16 mouse cellular contexts compared by ENCODE assay signal in the genomic region with DNA sequence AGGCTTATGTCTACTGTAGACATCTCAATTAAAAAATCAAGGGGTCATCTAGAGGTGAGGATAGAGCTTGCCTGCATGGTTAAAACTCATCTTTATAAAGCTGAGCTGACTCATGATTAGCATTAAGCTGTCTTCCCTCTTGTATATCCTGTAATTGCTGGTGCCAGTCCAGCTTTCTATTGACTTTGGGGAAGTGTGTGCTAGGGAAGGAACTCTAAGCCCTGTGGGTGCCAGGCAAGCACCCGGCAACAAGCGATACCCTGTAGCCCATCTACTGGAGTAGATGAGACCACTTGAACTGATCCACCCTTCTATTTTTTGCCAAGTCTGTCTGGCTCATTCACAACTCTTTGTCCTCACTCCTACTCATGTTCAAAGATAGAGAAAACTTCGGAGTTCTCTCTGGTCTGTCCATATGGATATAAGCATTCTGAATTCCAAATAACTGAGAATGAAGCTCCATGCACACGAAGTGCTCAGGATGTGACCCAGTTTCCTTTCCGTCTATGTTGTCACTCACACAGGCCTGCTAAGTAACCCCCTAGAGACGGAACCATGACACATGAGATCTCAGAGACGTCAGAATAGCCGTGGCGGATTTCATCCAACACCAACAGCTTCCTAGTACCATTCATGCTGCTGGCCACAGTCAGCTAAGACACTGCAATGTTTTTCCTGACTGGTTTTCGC. TPM values are rescaled to one million over a fixed set of nuclear protein-coding genes. Genes with fewer than 3 reads are reported as not detected.
DNase-seq lines count a peak whose midpoint lies in the region; ATAC-seq and TF ChIP-seq lines count a peak whose summit lies in the region.
"Had no signal": no experiment of that assay in that cellular context is flagged by ENCODE, and none has a peak within 500 bp of the region (broad histone marks: within the 10 kb centered on the region; RNA-seq: fewer than 3 reads in every experiment).

No protein-coding gene starts in this region.

- no peak overlapping the region for H3K4me3 ChIP-seq in spleen, adult 2 months (ENCODE audit: extremely low read depth, insufficient read depth, insufficient read length)
- H3K4me3 ChIP-seq: embryonic facial prominence, embryonic 12.5 days; forebrain, embryonic 15.5 days; intestine, embryonic 15.5 days; lung, embryonic 15.5 days; neural tube, embryonic 12.5 days had no signal

- ATAC-seq in granulocyte monocyte progenitor cell, adult 5-6 weeks (replicated peaks; ENCODE audit: poor library complexity, severe bottlenecking), result peak; percentile 66
- ATAC-seq: forebrain, embryonic 15.5 days; intestine, embryonic 15.5 days had no signal

- H3K36me3 ChIP-seq in spleen, adult 2 months (ENCODE audit: control insufficient read depth, insufficient read depth, low read length), result peaks cover 6% of the 10 kb centered on the region
- H3K36me3 ChIP-seq: embryonic facial prominence, embryonic 12.5 days; forebrain, embryonic 15.5 days; intestine, embryonic 15.5 days; lung, embryonic 15.5 days; neural tube, embryonic 12.5 days had no signal

- DNase-seq in left cerebral cortex, adult 18-20 months (ENCODE audit: low spot score in 2 of 2), result peak; percentile 7 to 48
- no peak for DNase-seq in left cerebral cortex, postnatal 10 days (ENCODE audit: extremely low spot score in 1 of 2, low spot score in 2 of 2)
- no peak for DNase-seq in spleen, adult 2 months (ENCODE audit: low read depth in 1 of 2, low spot score in 2 of 2)
- no peak for DNase-seq in spleen, postnatal 4 days (ENCODE audit: low spot score in 2 of 2)
- DNase-seq in urinary bladder, postnatal 36 days (ENCODE audit: low spot score in 2 of 2), result no peak
- no peak for DNase-seq in heart, postnatal 4 days
- DNase-seq: cerebellum, adult 11 months; cerebellum, postnatal 36 days; kidney, postnatal 4 days had no signal

- H3K4me1 ChIP-seq in spleen, adult 2 months (ENCODE audit: control insufficient read depth, insufficient read depth, insufficient read length), result peaks cover 28% of the 10 kb centered on the region
- H3K4me1 ChIP-seq: embryonic facial prominence, embryonic 12.5 days; forebrain, embryonic 15.5 days; intestine, embryonic 15.5 days; neural tube, embryonic 12.5 days had no signal

- WGBS in spleen, adult 2 months, result 46% methylated on average over 10 of the region's 10 CpGs

- TF ChIP-seq POLR2A in spleen, adult 2 months (IDR thresholded peaks at IDR 0.05; ENCODE audit: low read depth, low read length), result no peak

- H3K27ac ChIP-seq in spleen, adult 2 months (ENCODE audit: insufficient read depth, low read length), result peak overlapping the region; percentile 53
- H3K27ac ChIP-seq: embryonic facial prominence, embryonic 12.5 days; forebrain, embryonic 15.5 days; hindbrain, embryonic 14.5 days; intestine, embryonic 15.5 days; lung, embryonic 15.5 days; neural tube, embryonic 12.5 days had no signal

- H3K27me3 ChIP-seq in spleen, adult 2 months (ENCODE audit: control insufficient read depth, insufficient read depth, low read length), result no peaks in the 10 kb centered on the region
- H3K27me3 ChIP-seq: embryonic facial prominence, embryonic 12.5 days; forebrain, embryonic 15.5 days; intestine, embryonic 15.5 days; lung, embryonic 15.5 days; neural tube, embryonic 12.5 days had no signal

- no peak for TF ChIP-seq CTCF in spleen, adult 2 months (IDR thresholded peaks at IDR 0.05; ENCODE audit: extremely low read depth, insufficient read depth, insufficient read length, insufficient replicate concordance)

- intact Hi-C loops in left cerebral cortex, postnatal 10 days (cut with DNase I), result no loop called here

RNA-seq across cellular contexts. Expression of a gene that starts 10.8 kb away (rescaled TPM):
- total RNA-seq in left cerebral cortex, adult 18-20 months (2021), result 1 to 10 TPM; 7.3 to 8.8 TPM
- 1 to 10 TPM; 8.0 to 9.4 TPM for total RNA-seq in left cerebral cortex, postnatal 10 days (2021)
- 44.8 and 49.3 TPM in 2 replicates for polyA plus RNA-seq in spleen, adult 2 months (2012; rRNA removed)
- total RNA-seq in granulocyte monocyte progenitor cell, adult 5-6 weeks (2014; fragmentation: Nextera tagmentation), result 195 and 204 TPM in 2 replicates
- total RNA-seq in granulocyte monocyte progenitor cell, adult 5-6 weeks (2017), result 155 and 188 TPM in 2 replicates
- total RNA-seq in heart, postnatal 4 days (2021), result 1 to 10 TPM; 1.8 to 2.3 TPM

Comparison
In these comparisons a context has a peak if more than half of its experiments do, and no peak if none do; other contexts are left out.
1. DNase-seq: peak in left cerebral cortex, adult 18-20 months (2 of 2); none in left cerebral cortex, postnatal 10 days (0 of 2), spleen, adult 2 months (0 of 2), spleen, postnatal 4 days (0 of 2), urinary bladder, postnatal 36 days (0 of 2) and heart, postnatal 4 days (single experiment).
2. RNA of a gene that starts 10.8 kb away (total RNA-seq): 155 to 204 TPM in granulocyte monocyte progenitor cell, adult 5-6 weeks; 8.0 to 9.4 TPM in left cerebral cortex, postnatal 10 days, 7.3 to 8.8 TPM in left cerebral cortex, adult 18-20 months and 1.8 to 2.3 TPM in heart, postnatal 4 days; every median in the first group is over 10 times any median in the second.